In the genomic region with DNA sequence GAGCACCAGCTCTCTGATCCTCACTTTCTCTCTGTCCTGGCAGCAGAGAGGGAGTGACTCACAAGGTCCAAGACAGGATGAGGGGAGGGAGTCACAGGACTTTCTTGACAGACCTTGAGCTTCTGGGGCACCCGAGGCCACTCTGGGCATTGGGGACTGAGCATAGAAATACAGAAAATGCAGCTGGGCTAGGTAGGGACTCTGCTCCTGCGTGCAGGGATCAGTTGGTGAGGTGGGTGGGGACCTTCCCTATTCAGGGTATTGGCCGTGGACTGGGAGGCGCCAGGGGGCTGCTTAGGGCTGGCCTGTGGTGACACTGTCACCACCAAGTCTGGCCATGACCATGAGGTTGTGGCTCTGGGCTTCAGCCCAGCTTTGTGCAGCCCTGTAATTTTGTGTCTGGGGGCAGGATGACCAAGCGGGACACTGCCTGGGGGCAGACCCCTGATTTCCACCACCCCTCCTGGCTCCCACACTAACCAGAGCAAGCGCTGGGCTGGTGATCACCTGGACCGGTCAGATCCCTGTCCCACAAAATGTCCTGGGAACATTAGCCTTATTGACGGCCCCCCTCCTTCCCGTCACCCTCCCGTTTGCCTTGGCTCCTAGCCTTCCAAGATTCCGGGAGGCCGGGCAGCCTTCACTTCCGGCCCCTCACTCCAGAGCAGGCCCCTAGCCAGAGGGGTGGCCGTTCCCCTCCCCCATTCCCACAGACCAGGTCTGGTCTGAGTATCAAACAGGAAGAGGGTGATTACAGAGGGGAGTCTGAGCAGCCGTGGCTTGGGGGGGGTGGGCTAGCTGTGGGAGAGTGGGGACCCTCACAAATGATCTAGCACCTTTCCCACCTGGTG, we compare ENCODE assay signal across 8 mouse cellular contexts. TPM values are rescaled to one million over a fixed set of nuclear protein-coding genes. Genes with fewer than 3 reads are reported as not detected.
DNase-seq lines count a peak whose midpoint lies in the region; ATAC-seq and TF ChIP-seq lines count a peak whose summit lies in the region.

No protein-coding gene starts in this region.

- peak; percentile 45; the same call in 1 of the 2 replicates for ATAC-seq in heart, embryonic 13.5 days (ENCODE audit: extremely low read depth, insufficient number of reproducible peaks, low FRiP score, low TSS enrichment)
- ATAC-seq in kidney, postnatal 0 days (replicated peaks; ENCODE audit: low FRiP score, low read depth), result no peak
- no peak for ATAC-seq in midbrain, embryonic 12.5 days (ENCODE audit: low FRiP score, low read depth)

- H3K4me3 ChIP-seq in heart, embryonic 13.5 days, result peak overlapping the region; percentile 18
- H3K4me3 ChIP-seq in kidney, postnatal 0 days (replicated peaks; ENCODE audit: low read depth, low read length), result no peak overlapping the region
- H3K4me3 ChIP-seq in midbrain, embryonic 12.5 days, result no peak overlapping the region

- H3K4me1 ChIP-seq in heart, embryonic 13.5 days, result peaks cover 87% of the 10 kb centered on the region
- peaks cover 32% of the 10 kb centered on the region for H3K4me1 ChIP-seq in kidney, postnatal 0 days (replicated peaks; ENCODE audit: insufficient read depth, low read length)
- peaks cover 54% of the 10 kb centered on the region for H3K4me1 ChIP-seq in midbrain, embryonic 12.5 days

- H3K27me3 ChIP-seq in heart, embryonic 13.5 days (replicated peaks), result peaks cover 11% of the 10 kb centered on the region
- no peaks in the 10 kb centered on the region for H3K27me3 ChIP-seq in kidney, postnatal 0 days (ENCODE audit: insufficient read depth, low read length)
- peaks cover 26% of the 10 kb centered on the region; the same call in 1 of the 2 replicates for H3K27me3 ChIP-seq in midbrain, embryonic 12.5 days

- TF ChIP-seq CTCF in kidney, postnatal 0 days (IDR thresholded peaks at IDR 0.05; ENCODE audit: low read depth), result no peak

- H3K9ac ChIP-seq in heart, embryonic 13.5 days, result peak overlapping the region; percentile 55
- H3K9ac ChIP-seq in kidney, postnatal 0 days (ENCODE audit: low read depth, low read length), result peak overlapping the region; percentile 37; the same call in 1 of the 2 replicates
- peak overlapping the region; percentile 31; the same call in 1 of the 2 replicates for H3K9ac ChIP-seq in midbrain, embryonic 12.5 days (replicated peaks)

- peak; percentile 36 for DNase-seq in gastrocnemius, postnatal 25 days
- no peak for DNase-seq in gastrocnemius, postnatal 14 days
- DNase-seq in kidney, postnatal 0 days (ENCODE audit: low spot score), result peak; percentile 47
- no peak for DNase-seq in natural killer cell, adult 2 months (ENCODE audit: low spot score in 2 of 2)
- DNase-seq in spleen, adult 12 weeks (ENCODE audit: low spot score), result no peak
- DNase-seq in ovary, postnatal 10 days (ENCODE audit: low spot score), result no peak

- intact Hi-C loops in gastrocnemius, postnatal 14 days (cut with DNase I; ENCODE audit: low total_unique reads), result no loop called here

- no peaks in the 10 kb centered on the region for H3K36me3 ChIP-seq in heart, embryonic 13.5 days
- no peaks in the 10 kb centered on the region for H3K36me3 ChIP-seq in kidney, postnatal 0 days (ENCODE audit: insufficient read depth, low read length)
- H3K36me3 ChIP-seq in midbrain, embryonic 12.5 days, result no peaks in the 10 kb centered on the region

- peak overlapping the region; percentile 85 for H3K27ac ChIP-seq in heart, embryonic 13.5 days (replicated peaks)
- H3K27ac ChIP-seq in kidney, postnatal 0 days, result peak overlapping the region; percentile 64; the same call in 1 of the 2 replicates
- H3K27ac ChIP-seq in midbrain, embryonic 12.5 days (replicated peaks), result no peak overlapping the region

- WGBS in heart, embryonic 13.5 days, result 27% methylated on average over 15 of the region's 15 CpGs
- 25% methylated on average over 15 of the region's 15 CpGs for WGBS in kidney, postnatal 0 days
- 44% methylated on average over 15 of the region's 15 CpGs for WGBS in midbrain, embryonic 12.5 days

- peak overlapping the region; percentile 50 for H3K4me2 ChIP-seq in heart, embryonic 13.5 days
- peak overlapping the region; percentile 25; the same call in 1 of the 2 replicates for H3K4me2 ChIP-seq in kidney, postnatal 0 days (ENCODE audit: low read length)
- 0 out of 2 replicates have a peak overlapping the region, but pooled peaks have one; percentile 1 for H3K4me2 ChIP-seq in midbrain, embryonic 12.5 days (replicated peaks)

- H3K9me3 ChIP-seq in heart, embryonic 13.5 days, result no peaks in the 10 kb centered on the region
- no peaks in the 10 kb centered on the region for H3K9me3 ChIP-seq in kidney, postnatal 0 days (replicated peaks; ENCODE audit: low read length)
- H3K9me3 ChIP-seq in midbrain, embryonic 12.5 days, result no peaks in the 10 kb centered on the region

RNA-seq across cellular contexts. Expression of a gene that starts 5.1 kb away (rescaled TPM):
- total RNA-seq in gastrocnemius, postnatal 25 days (2021), result 10 to 100 TPM; 12.6 to 14.4 TPM
- total RNA-seq in gastrocnemius, postnatal 14 days (2021), result 10 to 100 TPM; 23.3 to 25.2 TPM
- 21.7 and 23.9 TPM in 2 replicates for polyA plus RNA-seq in heart, embryonic 13.5 days (2015; fragmentation: Nextera tagmentation; extraction: Ambion mirVana)
- polyA plus RNA-seq in kidney, postnatal 0 days (2015; fragmentation: Nextera tagmentation; extraction: Ambion mirVana), result 14.9 and 16.2 TPM in 2 replicates
- 46.5 and 52.1 TPM in 2 replicates for polyA plus RNA-seq in midbrain, embryonic 12.5 days (2016; fragmentation: Nextera tagmentation; extraction: Ambion mirVana)

Comparison
In these comparisons a context has a peak if more than half of its experiments do, and no peak if none do; other contexts are left out.
1. DNase-seq: peak in gastrocnemius, postnatal 25 days (single experiment) and kidney, postnatal 0 days (single experiment); none in gastrocnemius, postnatal 14 days (single experiment), natural killer cell, adult 2 months (0 of 2), spleen, adult 12 weeks (single experiment) and ovary, postnatal 10 days (single experiment).
2. Peak in every context shown above with its lines, with median percentiles within 50 percentile points of each other: H3K4me2 ChIP-seq and H3K9ac ChIP-seq.